Mouse (Mus musculus) spleen, adult 2 months (tissue): ENCODE data around the gene Zfhx3.

Experiments
- CTCF ChIP-seq: fragments of 200-500 bp; IDR thresholded peaks from 2 replicates; pipeline ENCODE4 v1.5.1; 2011; ENCODE audit warnings: mild to moderate bottlenecking, inconsistent platforms; ENCODE audit not compliant: insufficient read depth, insufficient read length, insufficient replicate concordance; ENCODE audit errors: extremely low read depth
- POLR2A ChIP-seq: fragments of 200-500 bp; IDR thresholded peaks from 2 replicates; pipeline ENCODE4 v1.6.1; 2011; ENCODE audit warnings: low read depth, low read length, inconsistent platforms

DNA sequence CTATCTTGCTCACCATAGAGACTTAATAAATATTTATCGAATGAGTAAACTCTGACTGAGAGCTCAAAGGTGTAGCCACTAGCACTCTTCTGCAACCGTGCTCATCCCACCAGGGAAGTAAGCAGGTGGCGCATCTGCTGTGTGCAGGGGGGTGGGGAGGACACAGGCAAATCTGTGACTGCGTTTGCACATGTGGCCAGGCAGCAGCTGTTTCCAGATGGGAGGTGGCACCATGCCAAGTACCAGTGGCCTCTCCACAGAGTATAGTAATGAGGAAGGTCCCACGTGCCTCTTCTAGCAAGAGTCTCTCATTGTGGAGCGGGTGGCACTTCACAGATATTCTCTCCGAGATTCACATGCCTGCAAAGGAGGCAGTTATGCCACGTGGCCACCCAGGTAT lies 481.9 kb downstream of the Zfhx3 start:
- no peak for TF ChIP-seq POLR2A
- no peak for TF ChIP-seq CTCF
